Mouse (Mus musculus) heart, adult 2 months (tissue): ENCODE data around the gene Pxylp1.

Experiments
- CTCF ChIP-seq: fragments of 200-600 bp; IDR thresholded peaks from 2 replicates; pipeline ENCODE4 v1.8.1; 2022; ENCODE audit warnings: antibody characterized with exemption, mild to moderate bottlenecking, moderate library complexity
- POLR2A ChIP-seq: fragments of 200-500 bp; IDR thresholded peaks from 2 replicates; pipeline ENCODE4 v1.6.1; 2011; ENCODE audit warnings: mild to moderate bottlenecking, low read depth, low read length, control low read depth; ENCODE audit not compliant: insufficient read depth

DNA sequence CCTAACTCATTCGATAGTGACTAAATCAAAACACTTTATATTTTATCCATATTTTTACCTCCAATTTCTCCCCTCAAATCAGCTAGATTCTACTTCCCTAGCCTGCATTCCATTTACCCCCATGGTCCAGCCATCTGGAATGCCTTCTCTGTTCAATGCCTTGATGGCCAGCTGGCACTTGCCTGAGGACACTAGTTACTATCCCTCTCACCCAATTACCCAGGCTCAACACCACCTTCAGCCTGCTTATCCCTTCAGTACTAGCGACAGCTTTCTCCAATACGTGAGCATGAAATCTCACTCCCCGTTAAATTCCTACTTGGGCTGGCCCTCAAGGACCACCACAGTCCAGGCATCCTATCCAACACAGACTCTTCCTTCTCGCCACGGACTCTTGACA is 2.2 kb downstream of the Pxylp1 start:
- TF ChIP-seq POLR2A: no peak
- no peak for TF ChIP-seq CTCF
